Mouse (Mus musculus) brain, adult 2 months (tissue): ENCODE measurements around the gene Homer3.

Source experiments
- DNase-seq: peaks from one replicate; pipeline ENCODE4 v3.0.0; 2011; ENCODE audit warnings: low read depth, low spot score

Homer3 gene

DNA sequence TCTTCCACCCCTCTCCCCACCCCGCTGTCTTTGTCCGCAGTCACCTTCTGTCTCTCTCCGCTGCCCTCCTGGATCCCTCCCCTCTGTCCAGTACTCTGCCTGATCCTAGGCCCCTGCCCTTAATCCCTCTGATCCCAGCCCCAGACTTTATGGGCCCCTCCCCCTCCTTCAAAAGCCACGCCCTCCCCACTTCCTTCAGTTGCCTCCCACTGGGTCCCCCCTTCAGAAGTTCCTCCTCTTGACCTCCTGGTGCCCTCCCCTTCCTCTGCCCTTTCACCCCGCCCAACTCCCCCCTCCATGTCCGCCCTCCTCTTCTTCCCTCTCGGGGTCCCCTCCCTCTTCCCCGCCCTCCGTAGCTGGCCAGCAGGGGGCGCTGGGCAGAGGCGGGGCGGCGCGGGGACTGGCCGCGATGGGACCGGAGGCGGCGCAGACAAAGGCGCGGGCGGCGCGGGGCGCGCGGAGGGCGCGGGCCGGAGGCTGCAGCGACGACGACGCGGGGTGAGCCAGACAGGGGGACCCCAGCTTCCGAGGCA lies at the start of gene Homer3:
TSS of gene Homer3 (plus strand) at position 225 of the 533 bp plus-strand sequence.
- DNase-seq: peak; percentile 89

DNA sequence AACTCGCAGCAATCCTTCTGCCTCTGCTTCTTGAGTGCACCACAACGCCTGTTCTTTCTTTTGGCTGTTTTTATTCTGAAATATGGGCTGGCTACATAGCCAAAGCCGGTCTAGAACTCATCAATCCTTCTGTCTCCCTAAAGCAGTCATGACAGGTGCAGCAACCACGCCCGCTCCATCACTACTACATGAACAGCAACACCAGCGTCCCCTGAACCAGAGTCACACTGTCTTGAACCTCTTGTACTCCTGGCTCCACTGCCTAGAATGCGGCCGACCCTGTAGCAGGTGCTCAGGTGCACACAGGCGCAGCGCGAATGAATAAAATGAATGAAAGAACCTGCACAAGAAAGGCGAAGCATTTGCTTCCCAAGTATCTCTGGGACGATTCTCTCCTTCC lies 49.0 kb upstream of the Homer3 start:
- DNase-seq: peak; percentile 15

DNA sequence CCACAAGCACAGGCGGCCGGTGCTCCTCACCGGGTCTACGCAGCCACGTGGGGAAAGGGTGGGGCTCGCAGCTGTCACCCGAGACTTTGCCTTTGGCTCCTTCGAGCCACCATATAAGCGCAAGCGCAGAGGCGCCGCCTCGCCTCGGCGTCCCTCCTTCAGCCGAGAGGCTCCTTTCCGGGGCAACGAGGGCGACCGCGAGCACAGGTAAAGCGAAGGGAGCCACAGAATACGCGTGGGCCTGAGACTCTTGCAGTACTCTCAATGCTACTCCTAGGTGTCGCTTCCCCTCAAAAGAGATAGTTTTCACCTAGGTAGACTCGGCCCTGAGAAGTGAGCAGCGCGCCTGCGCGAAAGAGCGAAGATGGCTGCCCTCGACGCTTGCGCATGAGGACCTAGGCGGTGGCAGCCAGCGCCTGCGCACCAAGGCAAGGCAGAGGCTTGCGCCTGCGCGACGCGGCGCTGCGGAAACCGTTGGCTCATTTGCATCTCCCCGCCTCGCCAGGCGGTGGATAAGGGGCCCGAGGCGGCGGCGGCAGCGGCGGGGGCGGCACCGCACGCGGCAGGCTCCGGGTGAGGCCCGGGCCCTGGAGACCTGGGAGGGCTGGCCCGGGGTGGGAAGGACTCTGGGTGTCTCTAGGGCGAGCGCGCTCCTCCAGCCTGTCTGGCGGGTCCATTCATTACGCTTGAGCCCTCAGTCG lies 48.4 kb upstream of the Homer3 start, which contains the start of the genes Sugp2 and Armc6:
TSS of gene Sugp2 (plus strand) at position 147 of the 701 bp plus-strand sequence.
TSS of gene Armc6 (minus strand) at position 387 of the 701 bp plus-strand sequence.
- DNase-seq: peak; percentile 98

DNA sequence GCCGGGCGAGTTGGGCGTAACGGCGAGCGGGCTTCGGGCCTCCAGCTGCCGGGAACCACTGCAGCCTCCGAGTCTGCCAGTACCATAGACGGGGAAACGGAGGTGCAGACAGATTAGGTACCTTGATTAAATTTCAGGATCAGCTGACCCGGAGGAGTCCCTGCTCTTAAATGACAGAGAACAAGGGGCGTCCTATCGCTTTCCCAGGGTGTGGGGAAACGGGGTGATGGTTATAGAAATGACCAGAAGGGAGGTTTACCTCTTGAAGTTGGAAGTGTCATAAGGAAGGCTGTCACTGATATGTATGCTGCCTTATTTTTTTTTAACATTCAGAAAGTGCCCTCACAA lies 47.9 kb upstream of the Homer3 start:
- DNase-seq: no peak

DNA sequence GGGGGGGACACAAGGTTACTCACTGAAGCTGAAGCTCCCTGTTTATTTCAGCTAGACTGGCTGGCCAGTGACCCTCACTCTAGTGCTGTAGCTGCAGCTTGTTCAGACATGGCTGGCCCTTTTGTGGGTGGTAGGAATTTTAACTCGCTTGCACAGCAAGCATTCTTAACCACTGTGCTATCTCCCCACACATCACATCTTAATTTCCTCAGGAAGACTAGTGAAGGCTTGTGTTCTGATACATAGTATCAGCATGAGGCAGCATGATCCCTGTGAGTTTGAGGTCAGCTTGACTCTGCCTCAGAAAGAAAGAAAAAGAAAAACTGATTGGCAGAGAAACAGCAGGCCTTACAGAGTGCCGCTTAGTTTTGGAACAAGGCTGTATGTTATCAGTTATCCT lies 44.8 kb upstream of the Homer3 start:
- DNase-seq: no peak

DNA sequence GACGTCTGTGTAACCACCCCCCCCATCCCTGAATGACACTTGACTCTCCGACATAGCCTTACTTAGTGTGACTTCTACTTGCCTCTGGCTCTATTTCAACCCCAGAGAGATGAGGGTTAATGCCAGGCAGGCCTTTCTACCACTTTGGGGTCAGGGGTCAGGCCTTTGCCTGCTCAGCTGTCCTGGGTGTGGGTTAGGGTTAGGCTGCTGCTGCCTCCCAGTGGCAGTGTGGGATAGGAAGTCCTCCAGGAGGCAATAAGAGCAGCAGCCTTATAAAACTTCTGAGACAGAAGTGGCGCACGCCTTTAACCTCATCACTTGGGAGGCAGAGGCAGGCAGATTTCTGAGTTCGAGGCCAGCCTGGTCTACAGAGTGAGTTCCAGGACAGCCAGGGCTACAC lies 42.0 kb upstream of the Homer3 start:
- no peak for DNase-seq

DNA sequence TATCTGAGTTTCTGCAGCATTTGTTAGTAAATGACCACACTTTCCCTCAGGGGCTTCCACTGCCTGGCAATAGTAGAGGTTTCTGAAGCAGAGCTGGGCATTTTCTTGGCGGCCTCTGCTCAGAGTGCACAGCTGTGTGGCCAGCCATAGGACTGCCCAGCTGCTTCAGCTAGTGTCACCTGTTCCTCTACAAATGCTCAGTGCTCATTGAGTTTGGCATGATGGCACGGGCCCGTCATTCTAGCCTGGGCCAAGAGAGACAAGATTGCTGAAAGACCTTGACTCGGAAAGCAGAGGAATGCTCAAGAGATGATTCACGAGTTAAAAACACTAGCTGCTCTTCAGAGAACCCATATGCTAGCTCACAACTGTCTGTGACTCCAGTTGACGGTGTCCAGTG lies 36.0 kb upstream of the Homer3 start:
- DNase-seq: no peak

DNA sequence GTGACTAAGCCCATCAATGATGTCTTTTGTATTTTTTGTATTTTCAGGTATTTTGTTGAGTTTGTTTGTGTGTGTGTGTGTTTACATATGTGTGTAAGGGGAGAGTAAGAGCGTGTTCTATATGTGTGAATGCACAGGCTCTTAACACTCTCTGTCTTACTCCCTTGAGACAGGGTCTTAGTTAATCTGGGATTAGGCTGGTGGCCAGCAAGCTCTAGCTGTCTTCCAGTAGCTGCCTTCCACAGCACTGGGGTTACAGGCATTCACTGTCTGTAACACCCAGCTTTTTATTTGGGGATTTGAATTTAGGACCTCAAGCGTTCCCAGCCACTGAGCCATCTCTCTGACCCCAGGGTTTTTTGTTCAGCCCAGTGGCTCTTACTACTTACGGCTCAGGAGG lies 34.8 kb upstream of the Homer3 start:
- no peak for DNase-seq

DNA sequence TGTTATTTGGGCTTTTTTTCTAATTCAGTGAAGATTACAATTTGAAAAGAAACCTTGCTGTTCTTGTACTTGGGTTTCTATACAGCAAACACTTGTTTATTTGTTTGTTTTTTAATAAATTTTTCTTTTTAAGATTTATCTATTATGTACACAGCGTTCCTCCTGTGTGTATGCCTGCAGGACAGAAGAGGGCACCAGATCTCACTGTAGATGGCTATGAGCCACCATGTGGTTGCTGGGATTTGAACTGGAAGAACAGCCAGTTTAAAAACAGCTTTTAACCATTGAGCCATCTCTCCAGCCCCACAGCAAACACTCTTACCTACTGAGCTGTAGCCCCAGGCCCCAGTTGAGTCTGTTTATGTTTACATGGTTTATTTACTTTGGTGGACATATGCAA lies 28.0 kb upstream of the Homer3 start:
- DNase-seq: no peak

DNA sequence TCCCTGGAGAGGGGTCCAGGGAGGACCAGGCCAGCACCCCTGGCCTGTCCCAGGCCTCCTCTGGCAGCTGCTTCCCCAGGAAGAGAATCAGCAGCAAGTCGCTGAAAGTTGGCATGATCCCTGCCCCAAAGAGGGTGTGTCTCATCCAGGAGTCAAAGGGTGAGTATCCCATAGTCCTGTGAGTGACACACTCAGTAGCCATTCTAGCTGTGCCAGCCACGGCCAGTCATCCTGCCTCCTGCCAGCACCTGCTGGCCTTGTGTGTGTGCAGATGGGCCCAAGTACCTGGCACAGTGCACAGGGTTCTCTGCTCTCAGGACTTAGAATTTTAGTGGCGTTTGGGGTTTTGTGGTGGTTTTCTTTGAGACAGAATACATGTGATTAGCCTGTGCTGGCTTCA lies 25.2 kb upstream of the Homer3 start:
- peak; percentile 74 for DNase-seq

DNA sequence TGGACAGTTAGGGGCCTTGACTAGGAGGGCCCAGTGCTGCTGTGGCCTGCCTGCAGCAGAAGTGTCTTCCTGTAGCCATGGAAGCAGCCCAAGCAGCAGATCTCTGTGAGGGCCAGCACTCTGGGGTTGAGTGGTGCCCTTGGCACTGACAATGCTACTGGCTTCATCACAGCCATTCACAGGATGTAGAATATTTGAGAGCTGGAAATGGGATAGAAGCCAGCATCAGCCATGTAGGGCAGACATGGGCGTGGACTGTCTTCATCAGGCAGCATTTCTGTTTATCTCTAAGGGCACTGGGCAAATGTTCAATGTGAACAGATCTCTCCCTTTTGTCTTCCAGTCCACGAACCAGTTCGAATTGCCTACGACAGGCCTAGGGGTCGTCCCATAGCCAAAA lies 24.0 kb upstream of the Homer3 start:
- DNase-seq: peak; percentile 43

DNA sequence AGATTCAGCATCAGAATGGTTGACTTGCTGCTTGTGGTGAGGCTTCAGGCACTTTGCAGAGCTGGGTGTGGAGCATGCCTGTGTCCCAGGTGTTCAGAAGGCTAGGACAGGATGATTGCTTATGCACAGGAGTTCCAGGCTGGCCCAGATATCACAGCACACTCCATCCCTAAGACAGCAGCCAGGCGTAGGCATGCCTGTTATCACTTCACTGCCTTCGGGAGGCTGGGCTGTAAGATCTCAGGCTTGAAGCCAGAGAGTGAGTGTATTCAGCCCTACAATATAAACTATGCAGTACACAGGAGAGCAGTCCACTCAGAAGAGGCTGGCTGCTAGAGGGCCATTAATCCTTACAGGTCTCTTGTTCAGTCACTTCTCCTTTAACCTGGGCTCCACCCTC lies 23.6 kb upstream of the Homer3 start:
- peak; percentile 40 for DNase-seq

DNA sequence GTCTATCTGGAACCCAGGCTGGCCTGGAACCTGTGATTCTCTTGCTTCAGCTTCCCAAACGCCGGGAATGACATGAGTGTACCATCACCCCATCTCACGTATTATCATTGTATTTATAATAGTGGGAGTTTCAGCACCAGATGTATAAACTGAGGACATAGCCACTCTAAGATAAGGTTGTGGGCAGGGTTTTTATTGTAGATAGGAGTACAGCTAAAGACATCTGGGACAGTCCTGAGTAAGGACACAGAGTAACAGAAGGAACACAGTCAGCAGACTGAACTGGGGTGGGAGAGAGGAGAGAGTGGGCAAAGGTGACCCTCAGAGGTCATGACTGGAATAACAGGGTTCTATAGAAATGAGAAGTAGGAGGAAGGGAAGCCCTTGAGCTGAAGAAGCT lies 15.0 kb upstream of the Homer3 start:
- DNase-seq: no peak

DNA sequence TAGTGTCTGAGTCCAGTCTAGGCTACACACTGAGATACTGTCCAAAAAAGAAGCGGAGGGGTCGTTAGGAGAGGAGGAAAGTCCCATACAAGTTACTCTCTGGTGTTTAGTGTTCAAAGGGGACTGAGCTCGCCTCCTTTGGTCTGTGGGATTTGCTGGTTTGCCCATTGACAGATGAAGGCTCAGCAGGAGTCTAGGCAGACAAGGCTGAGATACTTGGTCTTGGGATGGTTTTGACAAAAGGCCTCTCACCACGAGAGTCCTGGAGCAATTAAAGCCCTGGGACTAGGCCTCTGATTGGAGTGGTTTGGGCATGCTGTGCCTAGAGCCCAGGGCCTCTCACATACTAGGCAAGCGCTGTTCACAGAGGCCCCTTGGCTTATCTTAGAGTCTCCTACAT lies 14.3 kb upstream of the Homer3 start:
- peak; percentile 66 for DNase-seq

DNA sequence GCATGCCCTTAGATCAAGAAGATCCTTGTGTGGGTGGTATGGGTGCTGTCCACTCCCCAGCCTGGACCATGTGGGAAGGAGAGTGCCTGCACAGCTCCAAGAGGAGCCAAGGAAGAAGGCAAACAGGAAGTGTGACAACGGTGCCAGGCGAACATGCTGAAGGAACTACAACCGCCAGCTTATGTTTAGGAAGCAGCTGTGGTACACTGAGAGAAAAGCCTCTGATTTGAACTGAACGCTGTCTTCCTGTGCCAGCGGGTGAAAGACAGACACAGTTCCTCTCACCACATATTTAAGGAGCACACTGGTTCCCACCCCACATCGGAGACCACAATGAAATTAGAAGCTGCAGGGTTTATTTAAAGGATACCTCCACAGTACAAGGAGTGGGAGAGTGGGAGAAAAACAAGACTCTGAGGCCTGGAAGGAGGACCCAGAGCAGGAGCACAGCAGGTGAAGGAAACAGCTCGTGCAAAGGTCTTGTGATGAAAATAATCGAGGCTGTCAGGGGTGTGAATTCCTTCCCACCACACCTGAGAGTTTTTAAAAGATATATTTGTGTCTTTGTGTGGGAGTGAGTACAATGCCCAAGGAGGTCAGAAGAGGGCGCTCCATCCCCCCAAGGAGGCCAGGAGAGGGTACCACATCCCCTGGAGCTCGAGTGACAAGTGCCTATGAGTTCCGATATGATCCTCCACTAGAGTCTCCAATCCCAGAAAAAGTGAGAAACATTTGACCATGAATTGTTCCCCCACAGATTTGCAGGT lies 13.6 kb upstream of the Homer3 start:
- DNase-seq: peak; percentile 63

DNA sequence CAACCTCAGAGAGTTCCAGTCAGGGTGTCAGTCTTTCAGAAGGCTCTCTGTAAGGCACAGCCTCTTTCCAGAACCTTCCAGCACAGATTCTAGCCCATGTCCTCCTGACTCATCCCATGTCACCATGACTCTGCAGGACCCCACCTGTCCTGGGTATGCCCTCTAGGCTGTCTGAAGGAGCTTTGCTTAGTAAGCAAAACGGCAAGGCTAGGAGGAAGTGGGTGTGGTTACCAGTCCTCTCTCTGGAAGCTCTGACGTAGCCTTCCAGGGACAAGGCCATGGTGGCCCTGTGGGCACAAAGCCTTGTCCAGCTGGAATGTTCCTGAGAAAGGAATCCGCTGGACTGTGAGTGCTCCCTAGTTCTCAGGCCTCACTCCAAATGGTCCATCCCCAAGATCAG lies 9.7 kb upstream of the Homer3 start:
- no peak for DNase-seq

DNA sequence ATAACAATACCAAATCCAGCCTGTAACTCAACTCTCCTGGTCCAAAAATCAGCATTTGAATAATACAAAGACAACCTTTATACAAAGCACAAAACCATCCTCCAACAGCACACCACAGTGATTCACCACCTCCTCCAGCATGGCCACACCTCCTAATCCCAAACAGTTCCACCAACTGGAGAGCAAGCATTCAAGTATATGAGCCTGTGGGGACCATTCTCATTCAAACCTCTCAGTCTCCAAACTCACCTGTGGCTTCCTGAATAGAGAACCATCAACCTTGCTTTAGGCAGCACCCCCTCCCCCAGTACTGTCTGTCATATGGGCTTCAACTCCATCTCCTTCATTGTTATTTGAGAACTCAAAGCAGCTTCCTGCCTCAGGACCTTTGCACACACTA lies 8.3 kb upstream of the Homer3 start:
- DNase-seq: no peak

DNA sequence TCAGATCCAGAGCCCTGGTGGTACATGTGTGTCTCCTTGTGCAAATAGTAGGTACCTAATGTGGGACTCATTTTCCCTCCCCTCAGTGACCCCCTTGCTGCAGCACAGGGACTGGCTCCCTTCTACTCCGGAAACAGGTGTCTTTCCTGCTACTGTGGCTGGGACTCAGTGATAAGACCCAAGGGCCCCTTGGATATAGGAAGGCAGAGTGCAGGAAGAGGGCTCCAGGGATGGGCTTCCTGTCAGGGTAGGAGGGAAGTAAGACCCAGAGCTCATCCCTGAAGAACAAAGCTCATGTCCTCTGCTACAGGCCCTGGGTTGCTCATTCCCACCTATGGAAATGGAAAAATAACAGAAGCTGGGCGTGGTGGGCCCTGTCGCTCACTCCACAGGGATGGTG lies 6.2 kb upstream of the Homer3 start:
- DNase-seq: no peak

DNA sequence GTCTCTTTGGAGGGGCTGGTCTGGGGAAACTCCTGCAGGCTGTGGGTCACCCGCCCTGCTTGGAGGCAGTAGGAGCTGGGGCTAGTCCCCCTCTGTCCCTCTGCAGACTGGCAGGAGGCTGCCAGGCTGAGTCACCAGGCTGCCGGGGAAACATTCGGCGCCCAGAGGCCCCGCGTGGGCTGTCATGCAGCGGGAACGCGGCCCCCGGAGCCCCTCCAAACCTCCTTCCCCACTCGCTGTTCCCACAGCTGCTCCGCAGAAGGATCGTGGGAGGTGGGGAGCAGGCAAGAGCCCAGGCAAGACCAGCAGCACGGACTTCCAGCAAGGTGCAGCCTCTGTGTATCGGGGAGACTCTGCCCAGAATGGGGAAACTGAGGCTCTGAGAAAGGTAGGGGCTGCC lies 4.5 kb upstream of the Homer3 start:
- DNase-seq: peak; percentile 63

DNA sequence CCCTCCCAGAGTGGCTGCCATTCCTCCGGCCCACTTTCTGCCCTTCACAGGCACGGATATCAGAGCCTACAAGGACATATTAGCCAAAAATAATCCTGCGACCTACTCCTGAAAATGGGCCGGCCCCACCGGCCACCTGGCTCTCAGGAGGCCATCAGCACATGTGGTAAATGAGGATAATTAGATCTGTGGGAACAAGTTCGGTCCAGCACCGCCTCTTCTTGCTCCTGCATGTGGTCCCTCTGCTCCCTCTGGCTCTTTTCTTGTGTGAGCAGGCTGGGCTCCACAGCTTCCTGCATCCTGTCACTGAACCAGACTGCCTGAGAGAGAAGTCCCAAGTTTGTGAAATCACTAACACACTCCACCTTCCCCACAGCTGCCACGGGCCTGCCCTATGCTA lies 3.4 kb upstream of the Homer3 start:
- DNase-seq: peak; percentile 44

DNA sequence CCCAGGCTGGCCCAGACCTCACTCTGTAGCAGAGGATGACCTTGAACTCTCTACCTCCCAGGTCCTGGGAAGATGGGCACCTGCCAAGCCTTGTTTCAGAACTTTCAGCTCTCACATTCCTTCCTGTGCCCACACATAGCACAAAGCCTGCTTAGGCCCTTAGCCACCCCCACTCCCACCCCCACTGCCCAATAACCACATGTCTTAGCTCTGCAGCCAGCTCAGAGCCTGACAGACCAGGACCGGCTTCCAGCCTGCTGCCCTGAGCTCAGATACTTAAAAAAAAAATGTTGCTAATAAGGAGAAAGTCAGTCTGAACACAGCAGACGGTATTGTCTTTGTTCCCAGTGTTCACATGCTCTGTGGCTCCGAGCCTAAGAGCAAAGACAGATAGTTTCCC lies 1.6 kb upstream of the Homer3 start:
- no peak for DNase-seq

DNA sequence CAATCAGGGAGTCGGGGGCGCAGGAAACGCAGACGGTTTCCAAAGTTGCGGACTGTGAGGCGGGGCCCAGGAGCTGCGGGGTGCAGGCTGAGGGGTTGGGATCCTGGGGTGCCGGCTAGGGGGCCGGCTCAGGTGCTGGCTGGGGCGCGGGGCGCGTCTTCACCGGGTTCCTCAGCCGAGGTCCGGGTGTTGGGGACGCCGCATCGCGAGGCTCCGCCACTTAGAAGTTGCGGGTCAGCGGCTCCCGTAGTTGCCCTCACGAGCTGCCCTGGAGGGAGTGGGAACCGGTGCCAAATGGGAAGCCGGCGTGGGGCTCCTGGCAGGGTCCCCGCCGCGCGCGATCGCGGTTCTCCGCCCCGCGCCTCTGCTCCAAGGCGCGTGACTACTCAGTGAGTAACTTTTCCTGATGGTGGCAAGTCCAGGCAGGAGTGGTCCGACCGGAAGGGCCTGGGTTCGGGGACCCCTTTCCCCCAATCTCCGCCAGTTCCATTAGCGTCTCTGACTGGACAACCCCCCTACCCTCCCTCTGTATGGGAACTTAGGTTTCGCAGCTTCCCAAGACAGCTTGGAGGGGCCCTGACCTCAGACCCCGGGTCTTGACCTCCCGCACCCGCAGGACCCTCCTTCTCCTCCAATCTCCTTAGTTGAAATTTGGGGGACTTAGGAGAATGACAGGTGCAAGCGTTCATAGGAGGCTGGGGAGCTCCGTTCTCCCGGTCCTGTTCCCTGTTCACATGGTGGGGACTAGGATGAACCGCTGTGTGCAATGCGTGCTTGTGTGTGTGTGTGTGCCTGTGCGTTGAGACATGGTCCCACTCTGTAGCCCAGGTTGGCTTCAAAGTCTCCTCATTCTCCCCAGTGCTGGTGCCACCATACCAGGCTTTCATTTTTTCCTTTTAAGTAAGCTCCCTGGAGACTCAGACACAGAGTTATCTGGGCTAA lies 780 bp downstream of the Homer3 start:
- DNase-seq: no peak
